Mouse (Mus musculus) MEL (cell line): ENCODE results near the gene Pllp. TPM values are rescaled to one million over a fixed set of nuclear protein-coding genes. Genes with fewer than 3 reads are reported as not detected.

Experiments
- DNase-seq: peaks from one replicate; pipeline ENCODE4 v3.0.0; 2011; ENCODE audit warnings: low read depth, low spot score
- H3K27ac ChIP-seq: 2 replicates; pipeline ENCODE4 v1.5.1; 2012; ENCODE audit warnings: low read depth, mild to moderate bottlenecking, control low read depth, low read length, moderate library complexity; ENCODE audit not compliant: control insufficient read depth
- H3K27me3 ChIP-seq, 2 experiments: fragments of 150-350 bp in 1 of 2; sonication (generic) in 1 of 2; 2 replicates each; pipeline ENCODE4 v1.6.1; 2012; ENCODE audit warnings: low read length in 2 of 2, mild to moderate bottlenecking in 2 of 2, improper control_type of control experiment in 1 of 2, moderate library complexity in 1 of 2; ENCODE audit not compliant: insufficient read depth in 2 of 2, control insufficient read depth in 1 of 2
- H3K36me3 ChIP-seq, 2 experiments: 2 replicates each; pipeline ENCODE4 v1.6.1; 2012 to 2014; ENCODE audit warnings: low read length in 2 of 2, improper control_type of control experiment in 1 of 2, inconsistent platforms in 1 of 2, mild to moderate bottlenecking in 1 of 2; ENCODE audit not compliant: insufficient read depth in 2 of 2, control insufficient read depth in 1 of 2
- H3K4me1 ChIP-seq, 2 experiments: fragments of 150-350 bp in 1 of 2; sonication (generic) in 1 of 2; 2 replicates each; pipeline ENCODE4 v1.6.1; 2012; ENCODE audit warnings: low read length in 2 of 2, improper control_type of control experiment in 1 of 2, mild to moderate bottlenecking in 1 of 2; ENCODE audit not compliant: insufficient read depth in 2 of 2, control insufficient read depth in 1 of 2
- H3K4me3 ChIP-seq, 2 experiments: fragments of 150-350 bp in 1 of 2; sonication (generic) in 1 of 2; 2 replicates each; pipeline ENCODE4 v1.5.1; 2012; ENCODE audit warnings: low read depth in 2 of 2, low read length in 2 of 2, mild to moderate bottlenecking in 2 of 2, moderate library complexity in 2 of 2, control low read depth in 1 of 2, improper control_type of control experiment in 1 of 2; ENCODE audit not compliant: control insufficient read depth in 1 of 2, insufficient read depth in 1 of 2
- H3K79me2 ChIP-seq: 2 replicates; pipeline ENCODE4 v1.6.1; 2012; ENCODE audit warnings: mild to moderate bottlenecking, low read length, moderate library complexity; ENCODE audit not compliant: control insufficient read depth, poor library complexity, insufficient read depth
- H3K9ac ChIP-seq: 2 replicates; pipeline ENCODE4 v1.6.1; 2012; ENCODE audit warnings: low read depth, mild to moderate bottlenecking, control low read depth, low read length, moderate library complexity; ENCODE audit not compliant: control insufficient read depth, poor library complexity, severe bottlenecking
- H3K9me3 ChIP-seq: fragments of 150-350 bp; sonication (generic); replicated peaks from 2 replicates; pipeline ENCODE4 v1.6.1; 2012; ENCODE audit warnings: mild to moderate bottlenecking, low read length, improper control_type of control experiment, moderate library complexity; ENCODE audit not compliant: insufficient read depth
- CHD2 ChIP-seq: IDR thresholded peaks from 2 replicates; pipeline ENCODE4 v1.6.1; 2011; ENCODE audit warnings: low read length, improper control_type of control experiment
- CTCF ChIP-seq, 3 experiments: IDR thresholded peaks in 2 of 3; conservative IDR thresholded peaks in 1 of 3; 2 replicates each; pipeline ENCODE4 v1.5.1; 2011 to 2012; ENCODE audit warnings: low read length in 3 of 3, low read depth in 2 of 3, mild to moderate bottlenecking in 2 of 3, improper control_type of control experiment in 1 of 3, inconsistent platforms in 1 of 3, mixed read lengths in 1 of 3, moderate library complexity in 1 of 3; ENCODE audit not compliant: control insufficient read depth in 1 of 3, insufficient read depth in 1 of 3, poor library complexity in 1 of 3, severe bottlenecking in 1 of 3
- E2F4 ChIP-seq: IDR thresholded peaks from 2 replicates; pipeline ENCODE4 v1.6.1; 2011; ENCODE audit warnings: low read depth, low read length, improper control_type of control experiment, borderline replicate concordance
- ELF1 ChIP-seq: IDR thresholded peaks from 2 replicates; pipeline ENCODE4 v1.6.1; 2014; ENCODE audit warnings: low read depth, mild to moderate bottlenecking, inconsistent platforms, low read length, improper control_type of control experiment, moderate library complexity
- GABPA ChIP-seq: IDR thresholded peaks from 2 replicates; pipeline ENCODE4 v1.6.1; 2012; ENCODE audit warnings: low read depth, mild to moderate bottlenecking, inconsistent platforms, low read length, improper control_type of control experiment, moderate library complexity
- GATA1 ChIP-seq: IDR thresholded peaks from 2 replicates; pipeline ENCODE4 v1.6.1; 2011; ENCODE audit warnings: low read depth, low read length, improper control_type of control experiment
- MAX ChIP-seq: IDR thresholded peaks from 2 replicates; pipeline ENCODE4 v1.6.1; 2011; ENCODE audit warnings: low read length, improper control_type of control experiment
- MAZ ChIP-seq: IDR thresholded peaks from 2 replicates; pipeline ENCODE4 v1.6.1; 2012; ENCODE audit warnings: low read depth, mild to moderate bottlenecking, inconsistent platforms, low read length, improper control_type of control experiment
- MXI1 ChIP-seq: IDR thresholded peaks from 2 replicates; pipeline ENCODE4 v1.6.1; 2011; ENCODE audit warnings: mild to moderate bottlenecking, low read depth, low read length, improper control_type of control experiment
- POLR2A ChIP-seq, 2 experiments: IDR thresholded peaks; 2 replicates each; pipeline ENCODE4 v1.6.1; 2011 to 2012; ENCODE audit warnings: low read length in 2 of 2, mild to moderate bottlenecking in 2 of 2, control low read depth in 1 of 2, improper control_type of control experiment in 1 of 2, low read depth in 1 of 2, moderate library complexity in 1 of 2; ENCODE audit not compliant: control insufficient read depth in 1 of 2, insufficient read depth in 1 of 2, poor library complexity in 1 of 2
- POLR2AphosphoS2 ChIP-seq: IDR thresholded peaks from 2 replicates; pipeline ENCODE4 v1.6.1; 2011; ENCODE audit warnings: low read length, improper control_type of control experiment
- RCOR1 ChIP-seq: IDR thresholded peaks from 2 replicates; pipeline ENCODE4 v1.6.1; 2012; ENCODE audit warnings: low read depth, mild to moderate bottlenecking, inconsistent platforms, low read length, improper control_type of control experiment
- SMC3 ChIP-seq: IDR thresholded peaks from 2 replicates; pipeline ENCODE4 v1.6.1; 2011; ENCODE audit warnings: low read depth, low read length, improper control_type of control experiment
- TAL1 ChIP-seq: IDR thresholded peaks from 2 replicates; pipeline ENCODE4 v1.6.1; 2012; ENCODE audit warnings: mild to moderate bottlenecking, inconsistent platforms, low read length, moderate library complexity, mixed read lengths
- UBTF ChIP-seq: IDR thresholded peaks from 2 replicates; pipeline ENCODE4 v1.6.1; 2012; ENCODE audit warnings: low read depth, mild to moderate bottlenecking, inconsistent platforms, low read length, improper control_type of control experiment, moderate library complexity, borderline replicate concordance; ENCODE audit not compliant: insufficient read depth
- USF2 ChIP-seq, 2 experiments: IDR thresholded peaks; 2 replicates each; pipeline ENCODE4 v1.6.1; 2011 to 2012; ENCODE audit warnings: improper control_type of control experiment in 2 of 2, low read length in 2 of 2, borderline replicate concordance in 1 of 2, inconsistent platforms in 1 of 2, low read depth in 1 of 2, mild to moderate bottlenecking in 1 of 2; ENCODE audit not compliant: insufficient read depth in 1 of 2
- ZMIZ1 ChIP-seq: IDR thresholded peaks from 2 replicates; pipeline ENCODE4 v1.6.1; 2012; ENCODE audit warnings: low read depth, mild to moderate bottlenecking, inconsistent platforms, low read length, improper control_type of control experiment, moderate library complexity
- ZNF384 ChIP-seq: IDR thresholded peaks from 2 replicates; pipeline ENCODE4 v1.6.1; 2012; ENCODE audit warnings: low read depth, mild to moderate bottlenecking, inconsistent platforms, low read length, improper control_type of control experiment
- polyA plus RNA-seq, 2 experiments: library from polyadenylated mRNA; stranded (reverse) in 1 of 2; unstranded in 1 of 2; fragments of >175 nt in 1 of 2; fragments of >200 nt in 1 of 2; gene quantifications; 2 replicates each; pipeline versions ENCODE4 v1.2.1 to v1.2.4; 2012; ENCODE audit warnings: low replicate concordance in 2 of 2, low read depth in 1 of 2; ENCODE audit not compliant: insufficient read length in 2 of 2, insufficient read depth in 1 of 2, missing spikeins in 1 of 2
- total RNA-seq: library from RNA; depleted of rRNA; stranded (reverse); fragments of 300-350 nt; gene quantifications from 2 replicates; pipeline ENCODE4 v1.2.3, GENCODE M21; 2012

Gene Pllp
- total and polyA plus RNA-seq, 3 experiments = 0.06 TPM; not detected in 2

DNA sequence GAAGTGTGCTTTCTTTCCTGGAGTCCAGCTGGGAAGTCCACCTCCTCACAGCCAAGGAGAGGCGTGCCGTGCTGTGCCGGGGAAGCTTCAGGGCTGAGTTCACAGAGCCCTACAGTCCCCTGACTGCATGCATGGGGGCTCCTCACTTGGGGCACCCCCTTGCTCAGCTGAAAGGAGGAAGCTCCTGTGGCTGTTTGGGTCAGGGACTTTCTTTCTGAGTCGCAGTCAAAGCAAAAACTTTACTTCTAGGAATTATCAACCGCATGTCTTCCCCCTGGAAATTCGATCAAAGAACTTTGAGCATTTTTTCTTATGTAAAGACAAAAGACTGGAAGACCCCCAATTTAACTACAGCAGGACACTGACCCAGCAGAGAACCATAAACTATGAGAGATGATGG is 43.8 kb upstream of the Pllp start:
- no peaks in the 10 kb centered on the region for H3K4me1 ChIP-seq
- H3K27ac ChIP-seq = no peak overlapping the region
- no peak overlapping the region for H3K4me3 ChIP-seq
- peaks cover 0 to 5% of the 10 kb centered on the region in 2 experiments for H3K27me3 ChIP-seq
- H3K9ac ChIP-seq = no peak overlapping the region
- DNase-seq = no peak
- no peaks in the 10 kb centered on the region for H3K36me3 ChIP-seq
- H3K9me3 ChIP-seq = no peaks in the 10 kb centered on the region
- H3K79me2 ChIP-seq = no peaks in the 10 kb centered on the region
- TF ChIP-seq SMC3 = no peak
- TF ChIP-seq UBTF = no peak
- TF ChIP-seq CHD2 = no peak
- no peak for TF ChIP-seq RCOR1
- TF ChIP-seq E2F4 = no peak
- TF ChIP-seq, all 39 proteins: peak for 0

DNA sequence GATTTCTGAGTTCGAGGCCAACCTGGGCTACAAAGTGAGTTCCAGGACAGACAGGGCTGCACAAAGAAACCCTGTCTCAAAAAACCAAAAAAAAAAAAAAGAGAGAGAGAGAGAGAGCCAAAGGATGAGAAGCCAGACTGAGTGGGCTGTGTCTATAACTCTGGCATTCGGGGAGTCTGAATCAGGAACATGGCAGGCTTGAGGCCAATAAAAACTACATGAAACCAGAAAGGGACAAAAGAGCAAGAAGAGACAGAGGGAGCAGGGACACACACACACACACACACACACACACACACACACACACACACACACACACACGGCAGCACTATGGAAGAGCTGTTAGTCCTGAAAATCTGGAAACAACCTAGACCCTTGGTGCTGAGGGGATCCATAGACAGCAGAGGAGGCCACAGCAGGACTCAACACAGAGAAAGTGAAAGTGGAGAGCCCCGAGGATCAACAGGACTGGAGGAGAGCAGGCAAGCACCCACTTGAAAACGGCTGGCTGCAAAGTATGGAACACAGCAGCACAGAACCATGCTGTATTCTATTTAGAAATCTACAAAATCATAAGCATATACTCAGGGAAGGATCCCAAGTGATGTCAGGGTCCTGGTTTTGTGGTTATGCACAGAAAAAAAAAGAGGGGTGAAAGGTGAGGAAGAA is 39.5 kb upstream of the Pllp start:
- Histone ChIP-seq H3K4me1 (no peaks in the 10 kb centered on the region), H3K79me2 (no peaks in the 10 kb centered on the region)
- DNase-seq = peak; percentile 20

GRCm38 (mm10) chr8:94734735-94735350 is 38.8 kb upstream of the Pllp start:
- Histone ChIP-seq H3K4me3 (no peak overlapping the region), H3K4me1 (no peaks in the 10 kb centered on the region), H3K36me3 (no peaks in the 10 kb centered on the region), H3K27ac (no peak overlapping the region), H3K9me3 (no peaks in the 10 kb centered on the region), H3K79me2 (no peaks in the 10 kb centered on the region), H3K27me3 (peaks cover 0 to 5% of the 10 kb centered on the region in 2 experiments; a peak in 2 of 4 replicates), H3K9ac (no peak overlapping the region)
- TF ChIP-seq ZNF384 (no peak), GABPA (no peak), ZMIZ1 (no peak), USF2 (IDR thresholded peaks at IDR 0.05; ENCODE audit: borderline replicate concordance in 1 of 2, insufficient read depth in 1 of 2, low read depth in 1 of 2, low read length in 2 of 2) (no peak)
- DNase-seq = no peak

More for the DNA sequence above, 39.5 kb upstream of the Pllp start:
- TF ChIP-seq ELF1 (no peak), GABPA (no peak), CTCF (IDR thresholded peaks at IDR 0.05 in 2 of 3, conservative IDR thresholded peaks at IDR 0.05 in 1 of 3; ENCODE audit: control insufficient read depth in 1 of 3, insufficient read depth in 1 of 3, low read depth in 2 of 3, low read length in 3 of 3, poor library complexity in 1 of 3, severe bottlenecking in 1 of 3) (no peak), MAX (no peak), TAL1 (no peak), MXI1 (no peak), POLR2A (IDR thresholded peaks at IDR 0.05; ENCODE audit: control insufficient read depth in 1 of 2, insufficient read depth in 1 of 2, low read depth in 1 of 2, low read length in 2 of 2, poor library complexity in 1 of 2) (no peak), UBTF (no peak), MAZ (no peak), GATA1 (no peak), USF2 (IDR thresholded peaks at IDR 0.05; ENCODE audit: borderline replicate concordance in 1 of 2, insufficient read depth in 1 of 2, low read depth in 1 of 2, low read length in 2 of 2) (no peak), POLR2AphosphoS2 (no peak), SMC3 (no peak)
- H3K27me3 ChIP-seq = peaks cover 0 to 3% of the 10 kb centered on the region in 2 experiments; a peak in 2 of 4 replicates
- H3K27ac ChIP-seq = no peak overlapping the region
- no peaks in the 10 kb centered on the region for H3K36me3 ChIP-seq
- H3K9me3 ChIP-seq = no peaks in the 10 kb centered on the region
- peak overlapping the region; percentile 51 to 53 for H3K4me3 ChIP-seq
- H3K9ac ChIP-seq = peak overlapping the region; percentile 37; the same call in 1 of the 2 replicates
